Mouse (Mus musculus) forebrain, embryonic 14.5 days (tissue): ENCODE measurements around the gene Gm5426. TPM values are rescaled to one million over a fixed set of nuclear protein-coding genes. Genes with fewer than 3 reads are reported as not detected.

Experiments
- ATAC-seq: fragments of 200-750 bp; cut with Nextera tagmentation; 2 replicates; pipeline ENCODE4 v1.8.0; 2017; ENCODE audit warnings: mild to moderate bottlenecking, moderate library complexity
- DNase-seq: peaks from one replicate; pipeline ENCODE4 v3.0.0-alpha.2; 2015; ENCODE audit warnings: low spot score
- H3K27ac ChIP-seq: fragments of 300-500 bp; sonication (generic); 2 replicates; pipeline ENCODE4 v1.5.1; 2014; ENCODE audit warnings: low read depth, mild to moderate bottlenecking, control low read depth, low read length, moderate library complexity
- H3K27me3 ChIP-seq: fragments of 300-500 bp; sonication (generic); replicated peaks from 2 replicates; pipeline ENCODE4 v1.6.1; 2014; ENCODE audit warnings: low read length, control low read depth, mixed read lengths; ENCODE audit not compliant: control insufficient read depth, insufficient read depth
- H3K36me3 ChIP-seq: fragments of 300-500 bp; sonication (generic); 2 replicates; pipeline ENCODE4 v1.6.1; 2014; ENCODE audit warnings: low read length, control low read depth; ENCODE audit not compliant: control insufficient read depth, insufficient read depth
- H3K4me1 ChIP-seq: fragments of 300-500 bp; sonication (generic); 2 replicates; pipeline ENCODE4 v1.6.1; 2014; ENCODE audit warnings: antibody characterized with exemption, low read length, control low read depth; ENCODE audit not compliant: control insufficient read depth, insufficient read depth
- H3K4me2 ChIP-seq: fragments of 300-500 bp; sonication (generic); 2 replicates; pipeline ENCODE4 v1.6.1; 2014; ENCODE audit warnings: mild to moderate bottlenecking, control low read depth, low read length
- H3K4me3 ChIP-seq: fragments of 300-500 bp; sonication (generic); 2 replicates; pipeline ENCODE4 v1.5.1; 2014; ENCODE audit warnings: low read depth, low read length, control low read depth
- H3K9ac ChIP-seq: fragments of 300-500 bp; sonication (generic); 2 replicates; pipeline ENCODE4 v1.6.1; 2014; ENCODE audit warnings: mild to moderate bottlenecking, low read length, control low read depth, moderate library complexity
- H3K9me3 ChIP-seq: fragments of 300-500 bp; sonication (generic); replicated peaks from 2 replicates; pipeline ENCODE4 v1.6.1; 2016; ENCODE audit warnings: low read length, control low read depth, mixed read lengths; ENCODE audit not compliant: control insufficient read depth
- WGBS: fragments of 180-500 bp; shearing (Covaris S2); extraction: QIAGEN DNeasy Blood & Tissue Kit; methylation state at CpG from one replicate; pipeline ENCODE4 v1.1.7; 2014; 5-methylcytosine and 5-hydroxymethylcytosine counted together
- microRNA-seq: library from miRNA; unstranded; fragments of <30 nt; microRNA quantifications from one replicate; pipeline ENCODE4, GENCODE M21; 2016
- polyA plus RNA-seq: library from polyadenylated mRNA; unstranded; fragments of >200 nt; fragmentation: Nextera tagmentation; extraction: Ambion mirVana; gene quantifications from 2 replicates; pipeline ENCODE4 v1.2.1, GENCODE M21; 2014

Gm5426 gene
- polyA plus RNA-seq, 1 experiment from 2014 or later, result not detected

DNA sequence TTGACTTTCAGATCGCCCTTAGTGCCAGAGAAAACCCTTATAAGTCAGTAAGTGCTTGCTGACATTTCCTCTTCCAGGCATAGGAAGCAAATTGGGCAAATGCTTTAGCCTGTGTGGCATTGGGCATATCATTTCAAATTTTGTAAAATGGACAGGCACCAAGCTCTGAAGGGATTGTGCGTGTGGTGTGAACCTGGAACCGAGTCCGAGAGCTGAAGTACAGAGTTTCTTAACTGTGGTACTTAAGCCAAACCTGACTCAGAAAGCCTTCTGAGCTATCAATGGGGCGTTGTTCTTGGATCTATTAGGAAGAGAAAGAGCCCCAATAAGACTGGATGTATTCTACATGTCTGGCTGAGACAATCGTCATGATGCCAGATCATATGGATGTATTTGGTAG is 40.5 kb downstream of the Gm5426 start:
- Histone ChIP-seq H3K9ac (no peak overlapping the region), H3K4me3 (no peak overlapping the region), H3K27ac (no peak overlapping the region), H3K9me3 (no peaks in the 10 kb centered on the region), H3K36me3 (no peaks in the 10 kb centered on the region), H3K27me3 (no peaks in the 10 kb centered on the region), H3K4me1 (no peaks in the 10 kb centered on the region), H3K4me2 (no peak overlapping the region)
- 93% methylated on average over 6 of the region's 6 CpGs for WGBS
- ATAC-seq, result no peak
- no peak for DNase-seq

DNA sequence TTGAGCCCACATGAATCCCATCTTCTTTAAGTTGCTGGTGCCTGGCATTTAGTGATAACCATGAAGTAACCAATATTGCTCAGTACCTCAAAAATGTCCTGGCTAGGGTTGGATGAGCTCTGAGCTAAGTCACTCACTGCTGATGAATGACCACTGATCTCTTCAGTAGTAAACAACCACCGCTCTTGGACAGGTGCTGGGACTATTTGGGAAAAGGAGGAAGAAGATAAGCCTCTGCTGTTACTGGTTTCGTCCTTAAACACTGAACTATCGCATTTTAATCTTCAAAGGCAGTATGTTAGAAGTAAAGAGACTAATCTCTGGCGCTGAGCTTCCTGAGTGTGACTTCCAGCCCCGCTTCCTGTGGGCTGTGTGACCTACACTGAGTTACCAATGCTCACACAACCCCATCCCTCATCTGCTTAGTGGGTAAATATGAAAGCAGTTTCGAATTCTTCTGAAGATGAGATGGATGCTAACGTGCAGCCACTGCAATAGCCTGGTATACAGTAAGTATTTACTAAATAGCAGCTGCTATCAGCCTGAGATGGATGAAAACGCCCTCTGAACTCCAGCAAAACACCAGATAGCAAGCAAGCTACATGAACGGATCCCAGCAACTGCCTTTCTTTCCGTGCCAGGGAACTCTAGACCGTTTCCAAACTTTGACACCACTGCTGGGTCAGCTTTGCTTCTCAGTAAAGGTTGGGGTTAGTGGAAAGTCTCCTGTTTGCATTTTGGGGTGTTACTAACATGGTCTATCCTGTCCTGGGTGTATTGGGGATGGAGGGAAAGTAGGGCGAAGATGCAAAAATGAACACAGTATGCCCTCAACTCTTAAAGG is 44.4 kb downstream of the Gm5426 start:
- Histone ChIP-seq H3K4me2 (no peak overlapping the region), H3K4me1 (no peaks in the 10 kb centered on the region), H3K9me3 (no peaks in the 10 kb centered on the region), H3K27me3 (no peaks in the 10 kb centered on the region), H3K36me3 (no peaks in the 10 kb centered on the region), H3K27ac (no peak overlapping the region), H3K9ac (no peak overlapping the region), H3K4me3 (no peak overlapping the region)
- DNase-seq, result no peak
- WGBS, result 89% methylated on average over 12 of the region's 12 CpGs
- no peak for ATAC-seq

DNA sequence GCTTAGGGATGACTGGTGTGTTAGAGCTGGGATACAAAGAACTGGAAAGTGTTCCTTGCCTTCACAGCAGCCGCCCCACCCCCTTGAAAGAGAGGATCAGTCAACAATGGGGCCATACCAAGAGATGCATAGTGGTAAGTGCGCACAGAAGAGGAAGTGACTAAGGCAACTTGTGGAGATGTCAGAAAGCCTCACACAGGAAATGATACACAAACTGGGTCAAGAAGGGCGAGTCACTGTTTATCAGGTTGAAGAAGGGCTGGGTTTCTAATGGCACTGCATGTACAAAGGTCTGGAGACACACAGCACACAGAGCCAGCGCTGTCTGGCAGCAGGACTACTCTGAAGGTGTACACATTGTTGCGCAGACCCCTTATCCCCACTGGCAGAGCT is 45.0 kb downstream of the Gm5426 start:
- DNase-seq (no peak), ATAC-seq (no peak)
- Histone ChIP-seq H3K4me2 (no peak overlapping the region), H3K9ac (no peak overlapping the region), H3K36me3 (no peaks in the 10 kb centered on the region), H3K9me3 (no peaks in the 10 kb centered on the region), H3K27me3 (no peaks in the 10 kb centered on the region), H3K27ac (no peak overlapping the region), H3K4me3 (no peak overlapping the region), H3K4me1 (no peaks in the 10 kb centered on the region)
- 83% methylated on average over 5 of the region's 5 CpGs for WGBS

DNA sequence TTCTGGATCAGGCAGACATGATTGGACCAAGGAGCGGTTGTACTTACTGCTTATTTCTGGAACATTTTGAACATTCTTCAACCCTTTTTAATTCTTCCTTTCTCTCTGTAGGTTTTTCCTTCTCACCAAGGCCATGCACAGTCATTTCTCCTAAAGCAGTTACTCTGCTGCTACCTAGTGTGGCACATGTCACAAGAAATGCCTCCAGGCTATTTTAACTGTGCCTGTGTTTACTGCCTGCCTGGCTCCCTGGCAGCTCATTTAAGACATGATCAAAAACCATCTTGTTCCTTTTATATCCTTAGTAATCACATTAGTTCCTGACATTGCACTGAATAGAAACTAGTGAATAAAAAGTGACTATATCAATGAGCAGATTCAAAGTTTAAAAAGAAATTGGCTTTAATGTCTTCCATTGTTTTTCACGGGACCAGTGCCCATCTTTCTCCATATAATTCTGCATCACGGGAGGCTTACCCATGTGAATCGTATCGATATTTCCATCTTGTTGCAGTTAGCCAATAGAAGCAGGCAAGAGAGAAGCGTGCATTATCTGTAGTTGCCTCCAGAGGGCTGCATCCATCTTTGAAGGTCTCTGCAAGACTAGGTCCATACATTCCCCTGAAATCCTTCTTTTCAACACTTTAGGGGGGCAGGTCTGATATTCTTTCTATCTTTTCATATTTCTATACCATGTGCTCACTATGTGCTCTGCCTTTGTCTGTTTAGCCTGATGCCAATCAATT is 45.7 kb downstream of the Gm5426 start:
- Histone ChIP-seq H3K36me3 (no peaks in the 10 kb centered on the region), H3K27ac (no peak overlapping the region), H3K4me1 (no peaks in the 10 kb centered on the region), H3K27me3 (no peaks in the 10 kb centered on the region), H3K9ac (no peak overlapping the region), H3K9me3 (no peaks in the 10 kb centered on the region), H3K4me2 (no peak overlapping the region), H3K4me3 (no peak overlapping the region)
- 67% methylated on average over 6 of the region's 6 CpGs for WGBS
- DNase-seq (peak; percentile 42), ATAC-seq (no peak)

DNA sequence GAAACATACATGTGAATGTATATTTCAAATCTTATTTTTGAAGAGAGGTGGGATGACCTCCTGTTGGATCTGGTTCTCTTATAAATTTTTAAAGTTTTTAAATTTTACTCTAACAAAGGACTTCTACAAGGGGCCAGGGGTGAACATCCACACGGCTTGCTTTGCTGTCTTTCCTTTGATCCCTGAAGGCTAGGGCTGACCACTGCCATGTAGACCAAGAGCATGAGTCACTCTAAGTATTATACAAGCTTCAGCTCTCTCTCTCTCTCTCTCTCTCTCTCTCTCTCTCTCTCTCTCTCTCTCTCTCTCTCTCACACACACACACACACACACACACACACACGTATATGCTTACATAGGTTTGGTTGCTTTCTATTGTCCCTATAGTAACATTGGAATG is 48.6 kb downstream of the Gm5426 start:
- Histone ChIP-seq H3K4me1 (no peaks in the 10 kb centered on the region), H3K27me3 (no peaks in the 10 kb centered on the region), H3K9me3 (no peaks in the 10 kb centered on the region), H3K4me3 (no peak overlapping the region), H3K36me3 (no peaks in the 10 kb centered on the region), H3K27ac (no peak overlapping the region), H3K9ac (no peak overlapping the region), H3K4me2 (no peak overlapping the region)
- whole genome bisulfite sequencing, result 80% methylated on average over 2 of the region's 2 CpGs
- no peak for DNase-seq
- no peak for ATAC-seq

DNA sequence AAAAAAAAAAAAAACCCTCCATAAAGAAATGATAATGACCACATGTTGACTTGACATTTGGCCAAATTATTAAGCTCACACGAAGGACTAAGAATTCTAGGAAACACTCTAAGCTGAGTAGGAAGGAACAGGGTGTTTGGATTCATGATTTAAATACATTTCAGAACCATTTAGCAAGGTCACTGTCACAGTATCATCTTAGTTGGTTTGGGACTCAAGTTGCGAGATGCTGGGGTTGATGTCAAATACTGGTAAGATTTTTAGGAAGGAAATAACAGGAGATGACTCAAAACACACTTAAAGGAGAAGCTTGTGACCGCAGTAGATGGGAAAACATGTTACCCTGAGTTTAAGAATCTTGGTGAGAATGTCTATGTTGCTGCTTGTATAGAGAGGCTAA is 49.2 kb downstream of the Gm5426 start:
- Histone ChIP-seq H3K27me3 (no peaks in the 10 kb centered on the region), H3K9ac (no peak overlapping the region), H3K4me1 (no peaks in the 10 kb centered on the region), H3K4me3 (no peak overlapping the region), H3K36me3 (no peaks in the 10 kb centered on the region), H3K27ac (no peak overlapping the region), H3K4me2 (no peak overlapping the region), H3K9me3 (no peaks in the 10 kb centered on the region)
- no peak for DNase-seq
- ATAC-seq, result no peak
- 89% methylated on average over 3 of the region's 3 CpGs for WGBS

Small RNA genes lying within 50 kb of the gene (microRNA-seq; reads per million reads assigned to microRNA genes)
- gene Gm22913, result not detected

Other genes starting within 250 kb of the Gm5426 start
- 15.5 and 18.9 TPM in 2 replicates for gene Eea1, start 196.0 kb upstream of the Gm5426 start, polyA plus RNA-seq